Mouse (Mus musculus) embryo, embryonic 9.5 days (tissue): Measurements from ENCODE around the gene Gmeb2.

ENCODE experiments used
- DNase-seq: peaks from one replicate; pipeline ENCODE4 v3.0.0-alpha.2; 2017; ENCODE audit errors: extremely low spot score

Gmeb2 gene

DNA sequence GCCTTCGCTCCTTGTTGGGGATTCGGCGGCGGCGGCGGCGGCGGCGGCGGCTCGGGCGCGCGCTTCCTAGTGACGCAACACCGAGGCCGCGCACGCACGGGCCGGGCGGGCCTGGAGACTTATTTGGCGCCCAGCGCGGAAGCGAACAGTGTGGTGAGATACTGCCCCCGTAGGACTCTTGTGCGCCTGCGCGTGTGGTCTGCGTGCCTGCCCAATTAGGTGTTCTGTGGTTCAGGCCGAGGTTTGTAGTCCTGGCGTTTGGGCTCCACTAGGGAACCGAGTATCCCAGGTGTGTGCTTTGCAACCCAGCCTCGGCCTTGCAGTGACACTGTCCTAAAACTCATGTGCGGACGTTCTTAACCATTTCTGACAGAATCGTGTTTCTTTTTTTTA lies at the start of gene Gmeb2:
Gmeb2 (minus strand) TSS at position 78 of the 393 bp plus-strand sequence.
- peak; percentile 88 for DNase-seq

DNA sequence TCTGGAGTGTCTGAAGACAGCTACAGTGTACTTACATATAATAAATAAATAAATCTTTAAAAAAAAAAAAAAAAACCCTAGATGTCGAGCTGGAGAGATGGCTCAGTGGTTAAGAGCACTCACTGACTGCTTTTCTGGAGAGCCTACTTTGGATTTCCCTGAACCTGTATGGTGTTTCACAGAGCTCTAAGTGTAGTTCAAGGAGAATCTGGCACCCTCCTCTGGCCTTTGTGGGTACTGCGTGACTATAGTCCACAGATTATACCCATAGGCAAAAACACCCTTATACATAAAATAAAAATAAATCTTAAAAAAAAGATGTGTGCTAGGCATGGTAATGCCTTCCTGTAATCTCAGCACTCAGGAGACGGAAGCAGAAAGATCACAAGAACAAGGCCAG lies 46.2 kb upstream of the Gmeb2 start:
- DNase-seq = peak; percentile 48

DNA sequence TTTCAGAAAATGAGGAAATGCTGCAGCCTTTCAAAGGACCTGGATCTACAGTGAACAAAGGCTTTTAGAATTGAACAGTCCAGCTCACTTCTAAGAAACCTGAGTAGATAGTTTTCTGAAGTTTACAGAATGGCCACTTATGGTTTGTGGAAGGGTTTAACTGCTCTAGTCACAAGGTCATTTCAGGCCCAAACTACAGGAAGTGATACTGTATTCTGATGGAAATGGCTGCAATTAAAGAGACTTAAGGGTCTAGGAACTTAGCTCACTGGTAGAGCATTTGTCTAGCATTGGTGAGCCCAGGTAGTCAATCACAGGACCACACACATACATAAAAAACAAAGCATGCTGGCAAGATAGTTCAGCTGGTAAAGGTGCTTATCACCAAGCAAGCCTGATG lies 44.7 kb upstream of the Gmeb2 start:
- no peak for DNase-seq

GRCm38 (mm10) chr2:181326098-181326497 lies 38.3 kb upstream of the Gmeb2 start:
- no peak for DNase-seq

GRCm38 (mm10) chr2:181322136-181322535 lies 34.3 kb upstream of the Gmeb2 start:
- DNase-seq = no peak

- no peak for DNase-seq
Measured at GRCm38 (mm10) chr2:181320103-181320499, 32.3 kb upstream of the Gmeb2 start.

- DNase-seq = peak; percentile 91
Measured at GRCm38 (mm10) chr2:181319248-181320102, 31.6 kb upstream of the Gmeb2 start, which contains the start of gene Rtel1. TSS of gene Rtel1 (plus strand) at chr2:181319739.

GRCm38 (mm10) chr2:181314080-181314810 lies 26.4 kb upstream of the Gmeb2 start, which contains the start of gene Stmn3:
TSS of gene Stmn3 (minus strand) at chr2:181314500.
- peak; percentile 81 for DNase-seq

GRCm38 (mm10) chr2:181313344-181314079 lies 25.7 kb upstream of the Gmeb2 start:
- no peak for DNase-seq

GRCm38 (mm10) chr2:181313006-181313343 lies 25.1 kb upstream of the Gmeb2 start:
- no peak for DNase-seq

- DNase-seq = no peak
Measured at GRCm38 (mm10) chr2:181312435-181312834, 24.6 kb upstream of the Gmeb2 start.

- peak; percentile 42 for DNase-seq
Measured at GRCm38 (mm10) chr2:181307144-181307804, 19.4 kb upstream of the Gmeb2 start.

- DNase-seq = no peak
Measured at GRCm38 (mm10) chr2:181304944-181305343, 17.1 kb upstream of the Gmeb2 start.

DNA sequence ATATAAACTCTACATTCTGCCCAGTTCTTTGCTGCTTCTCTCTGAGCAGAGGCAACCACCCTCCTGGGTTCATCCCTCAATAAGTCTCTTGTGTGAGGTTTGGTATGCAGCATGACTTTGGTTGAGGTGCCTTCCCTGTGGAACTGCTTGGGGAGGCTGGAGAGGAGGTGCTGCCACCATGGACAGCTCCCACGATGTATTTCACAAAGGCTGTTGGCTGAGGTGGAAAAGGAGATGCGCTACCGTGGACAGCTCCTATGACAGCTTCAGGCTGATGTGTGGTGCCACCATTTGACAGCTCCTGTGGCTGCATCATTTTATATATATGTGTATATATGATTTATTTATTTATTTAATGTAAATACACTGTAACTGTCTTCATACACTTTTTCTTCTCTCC lies 14.2 kb upstream of the Gmeb2 start:
- DNase-seq = peak; percentile 40

DNA sequence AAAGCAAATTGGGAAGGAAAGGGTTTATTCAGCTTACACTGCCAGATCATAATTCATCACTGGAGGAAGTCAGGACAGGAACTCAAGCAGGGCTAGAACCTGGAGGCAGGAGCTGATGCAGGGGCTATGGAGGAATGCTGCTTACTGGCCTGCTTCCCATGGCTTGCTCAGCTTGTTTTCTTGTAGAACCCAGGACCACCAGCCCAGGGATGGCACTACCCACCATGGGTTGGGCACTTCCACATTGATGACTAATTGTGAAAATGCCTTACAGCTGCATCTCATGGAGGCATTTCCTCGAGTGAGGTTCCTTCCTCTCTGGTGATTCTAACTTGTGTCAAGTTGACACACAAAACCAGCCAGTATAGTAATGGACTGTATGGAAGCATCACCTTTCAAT lies 3.1 kb upstream of the Gmeb2 start:
- no peak for DNase-seq

- no peak for DNase-seq
Measured at GRCm38 (mm10) chr2:181288691-181289090, 856 bp upstream of the Gmeb2 start.

DNA sequence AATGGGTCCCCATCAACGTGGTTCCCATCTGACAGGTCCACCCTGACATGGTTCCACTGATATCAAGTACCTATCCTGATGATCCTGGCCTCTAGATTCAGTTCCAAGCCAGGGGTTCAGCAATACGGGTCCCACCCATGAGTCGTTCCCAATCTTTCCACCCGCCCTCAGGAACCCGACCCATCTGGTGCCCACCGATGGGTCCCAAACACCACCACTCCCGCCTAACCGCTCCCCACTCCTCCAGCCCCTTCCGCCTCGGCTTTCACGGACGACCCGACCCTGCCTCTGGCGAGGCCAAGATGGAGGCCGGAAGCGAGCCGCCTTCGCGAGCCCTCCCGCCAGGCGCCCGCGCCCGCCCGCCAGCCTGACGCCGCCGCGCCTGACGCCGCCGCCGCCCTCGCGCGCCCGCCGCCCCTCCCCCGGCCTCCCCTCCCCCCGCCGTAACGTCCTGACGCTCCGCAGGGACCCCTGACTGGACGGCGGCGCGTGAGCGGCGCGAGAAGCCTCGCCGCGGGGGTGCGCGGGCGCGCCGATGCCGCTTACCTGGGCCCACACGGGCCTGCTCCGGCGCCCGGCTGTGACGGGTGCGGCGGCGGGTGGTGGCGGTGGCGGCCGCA lies 387 bp downstream of the Gmeb2 start:
- peak; percentile 90 for DNase-seq

DNA sequence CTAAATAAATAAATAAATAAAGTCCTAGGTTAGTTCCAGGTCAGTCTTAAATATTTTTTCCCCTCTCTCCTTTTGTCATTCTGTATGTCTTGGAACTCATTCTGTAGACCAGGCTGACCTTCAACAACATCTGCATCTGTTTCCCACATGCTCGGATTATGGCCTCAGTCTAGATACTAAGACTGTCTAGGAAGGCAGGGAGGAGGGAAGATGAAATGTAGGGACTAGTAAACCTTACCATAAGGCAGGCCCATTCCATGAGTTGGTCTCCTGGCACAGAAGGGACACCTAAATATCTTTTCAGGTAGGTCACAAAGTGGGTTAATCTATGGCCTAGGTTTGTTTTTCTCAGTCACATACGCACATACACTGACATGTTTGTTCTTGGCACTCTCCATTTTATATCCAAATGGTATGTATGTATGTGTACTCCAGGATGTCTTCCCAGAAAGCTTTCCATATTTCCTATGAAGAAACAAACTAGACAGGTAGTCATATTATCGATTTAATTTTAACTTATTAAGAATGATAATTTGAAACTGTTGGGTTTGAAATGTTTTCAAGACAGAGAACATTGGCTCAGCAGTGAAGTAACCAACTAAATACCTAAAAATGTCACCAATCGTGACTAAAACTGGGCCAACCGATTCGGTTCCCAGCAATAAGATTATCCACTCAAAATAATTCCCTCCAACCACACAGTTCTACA lies 1.1 kb downstream of the Gmeb2 start:
- no peak for DNase-seq

DNA sequence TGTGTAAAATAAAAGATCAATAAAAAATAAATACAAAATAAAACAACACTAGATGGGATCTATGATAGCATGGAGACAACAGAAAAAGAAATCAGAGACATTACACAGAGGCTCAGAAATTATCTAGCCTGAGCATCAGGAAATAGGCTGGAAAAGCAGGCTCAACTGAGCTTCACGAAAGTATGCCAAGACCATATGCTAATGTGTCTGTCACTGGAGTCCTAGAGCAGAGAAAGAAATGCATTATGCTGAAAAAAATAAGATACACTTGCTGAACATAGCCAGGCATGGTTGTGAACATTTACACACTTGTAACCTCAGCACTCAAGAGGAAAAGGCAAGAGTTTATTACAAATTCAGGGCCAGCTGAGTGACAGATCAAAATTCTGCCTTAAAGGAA lies 7.9 kb downstream of the Gmeb2 start:
- no peak for DNase-seq

- DNase-seq = no peak
Measured at GRCm38 (mm10) chr2:181277866-181278265, 10.0 kb downstream of the Gmeb2 start.

DNA sequence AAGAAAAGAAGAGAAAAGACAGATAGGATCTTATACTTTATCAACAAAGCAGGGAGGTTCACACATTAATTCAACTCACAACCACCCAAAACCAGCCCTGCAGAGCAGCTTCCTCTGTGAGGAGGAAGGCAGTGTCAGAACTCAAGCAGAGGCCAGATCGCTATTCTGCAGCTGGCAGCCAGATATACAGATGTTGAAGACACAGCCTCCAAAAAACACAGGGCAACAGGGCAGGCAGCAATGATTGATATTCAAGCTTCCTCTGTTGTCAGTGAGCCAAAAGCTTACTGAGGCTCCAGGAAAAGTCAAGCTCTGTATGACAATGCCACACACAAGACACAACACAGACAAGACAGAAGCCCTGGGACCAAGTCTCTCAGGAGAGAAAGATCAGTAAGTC lies 11.1 kb downstream of the Gmeb2 start:
- DNase-seq = no peak
